Mouse (Mus musculus) brain, adult 2 months (tissue): Measurements from ENCODE around the gene Mlst8.
A peak's percentile ranks its signal among the peaks of the same experiment; 100 is the strongest.
"Not testable (repeated sequence)": the region's sequence is repeated elsewhere in the genome, so short reads cannot be mapped to it uniquely, and the experiment has no call there.

Source experiments
- DNase-seq: peaks from one replicate; pipeline ENCODE4 v3.0.0; 2011; ENCODE audit warnings: low read depth, low spot score

The Mlst8 gene

GRCm38 (mm10) chr17:24469910-24470602, 8.8 kb downstream of the Mlst8 start, which contains the start of the genes E4f1 and Pgp:
Gene E4f1 (minus strand): TSS chr17:24470313.
Gene Pgp (plus strand): TSS chr17:24470392.
- DNase-seq, result peak; percentile 100

GRCm38 (mm10) chr17:24469336-24469909, 9.5 kb downstream of the Mlst8 start:
- DNase-seq, result no peak

GRCm38 (mm10) chr17:24468636-24469246, 10.1 kb downstream of the Mlst8 start:
- DNase-seq, result no peak

DNA sequence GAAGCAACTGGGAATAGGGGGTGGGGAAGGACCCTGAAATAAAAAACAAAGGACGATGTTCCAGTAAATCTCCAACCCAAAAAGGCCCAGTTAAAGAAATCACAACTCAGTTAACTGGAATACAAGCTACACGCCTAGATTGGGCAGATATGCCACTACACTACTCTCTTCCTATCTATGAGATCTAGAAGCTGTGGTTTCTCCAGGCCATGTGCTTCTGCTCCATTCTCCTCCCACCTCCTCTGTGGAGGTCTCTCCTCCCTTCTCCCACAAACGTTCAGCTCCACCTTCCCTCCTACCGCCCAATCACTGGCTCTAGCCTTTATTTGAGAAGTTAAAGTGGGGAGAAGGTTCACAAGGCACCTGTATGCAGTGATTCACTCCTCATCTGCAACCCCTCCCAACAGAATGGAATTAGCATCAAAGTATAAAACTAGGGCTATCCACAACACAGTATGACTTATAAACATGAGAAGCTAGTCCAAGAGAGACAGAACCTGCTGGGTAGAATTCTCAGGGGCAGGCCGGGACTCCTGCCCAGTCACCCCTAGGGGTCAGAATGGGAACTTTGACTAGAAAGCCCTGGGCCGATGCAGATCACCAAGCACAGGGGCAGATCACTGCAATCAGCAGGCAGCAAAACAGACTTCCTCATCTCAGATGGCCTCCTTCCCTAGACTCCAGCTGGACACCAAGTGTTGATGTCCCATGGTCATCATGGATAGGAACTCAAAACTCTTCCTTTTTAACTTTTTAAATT, 15.3 kb downstream of the Mlst8 start:
- DNase-seq, result peak; percentile 37

DNA sequence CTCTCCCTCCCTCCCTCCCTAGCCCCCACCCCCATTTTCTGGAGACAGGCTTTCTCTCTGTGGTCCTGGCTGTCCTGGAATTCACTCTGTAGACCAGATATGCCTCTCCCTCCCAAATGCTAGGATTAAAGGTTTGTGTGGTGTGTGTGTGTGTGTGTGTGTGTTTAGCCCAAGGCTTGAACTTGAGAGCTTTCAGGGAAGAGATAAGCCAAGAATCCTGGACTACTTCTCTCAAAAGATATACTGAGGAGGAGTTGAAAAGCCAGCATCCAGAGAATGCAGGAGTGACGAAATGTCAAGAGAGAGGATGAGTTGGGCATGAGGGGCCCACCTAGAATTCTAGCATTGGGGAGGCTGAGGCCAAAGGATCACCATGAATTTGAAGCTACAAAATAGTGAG, 15.9 kb downstream of the Mlst8 start:
- no peak for DNase-seq

DNA sequence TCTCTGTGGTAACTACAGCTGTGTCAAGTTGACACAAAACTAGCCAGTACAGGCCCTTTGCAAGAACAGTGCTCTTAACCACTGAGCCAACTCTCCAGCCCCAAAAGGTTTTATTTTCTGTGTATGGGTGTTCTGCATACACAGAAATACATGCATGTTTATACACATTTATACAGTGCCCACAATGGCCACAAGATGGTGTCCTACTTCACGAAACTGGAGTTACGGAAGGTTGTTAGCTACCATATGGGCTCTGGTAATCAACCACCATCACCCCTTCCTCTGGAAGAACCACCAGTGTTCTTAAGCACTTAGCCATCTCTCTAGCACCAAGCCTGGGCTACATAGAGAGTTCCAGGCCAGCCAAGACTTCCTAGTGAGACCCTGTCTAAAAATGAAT, 17.3 kb downstream of the Mlst8 start:
- peak; percentile 59 for DNase-seq

- DNase-seq, result not testable (repeated sequence)
Observed at GRCm38 (mm10) chr17:24455523-24456206, 23.2 kb downstream of the Mlst8 start.

GRCm38 (mm10) chr17:24454756-24455522, 23.9 kb downstream of the Mlst8 start:
- DNase-seq, result peak; percentile 100

DNA sequence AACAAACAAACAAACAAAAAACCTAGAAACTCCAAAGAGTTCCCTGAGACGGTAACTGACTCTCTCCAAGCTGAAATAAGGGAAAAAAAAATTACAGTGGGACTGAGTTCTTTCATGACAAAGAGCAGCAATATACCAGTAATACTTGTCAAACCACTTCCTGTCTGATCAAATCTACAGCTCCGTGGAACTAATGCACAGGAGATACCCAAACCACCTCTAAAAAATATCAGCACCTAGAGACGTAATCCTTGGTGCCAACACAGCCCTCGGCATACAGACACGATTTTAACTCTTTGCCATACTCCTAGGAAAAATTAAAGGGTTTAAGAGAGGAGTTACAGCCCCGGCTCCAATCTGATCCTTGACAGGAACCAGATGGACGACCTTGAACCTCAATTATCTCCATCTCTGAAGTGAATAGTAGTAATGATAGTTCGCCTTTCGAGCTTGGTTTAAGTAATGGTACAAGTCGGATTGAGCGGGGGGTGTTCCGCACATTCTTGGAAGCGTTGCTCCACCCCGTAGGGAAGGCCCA, 24.6 kb downstream of the Mlst8 start:
- DNase-seq, result no peak

GRCm38 (mm10) chr17:24453372-24453771, 25.5 kb downstream of the Mlst8 start:
- no peak for DNase-seq

DNA sequence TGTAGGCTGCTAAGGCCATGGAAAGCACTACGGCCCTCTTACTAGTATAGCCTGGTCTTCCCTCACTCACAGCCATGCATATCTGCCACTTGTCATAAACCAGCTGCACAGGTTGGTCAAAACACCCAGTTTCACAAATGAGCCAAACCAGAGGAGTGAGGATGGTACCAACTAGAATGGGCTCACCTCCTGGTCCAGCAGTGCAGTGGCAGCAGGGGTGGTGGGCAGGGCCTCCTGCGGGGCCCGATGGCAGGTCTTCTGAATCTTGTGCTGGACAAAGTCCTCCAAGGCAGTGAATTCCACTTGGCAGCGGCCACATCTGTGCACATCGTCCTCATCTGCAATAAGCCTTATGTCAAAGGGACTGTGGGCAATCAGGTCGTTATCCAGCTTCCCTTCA, 27.7 kb downstream of the Mlst8 start:
- DNase-seq, result no peak

DNA sequence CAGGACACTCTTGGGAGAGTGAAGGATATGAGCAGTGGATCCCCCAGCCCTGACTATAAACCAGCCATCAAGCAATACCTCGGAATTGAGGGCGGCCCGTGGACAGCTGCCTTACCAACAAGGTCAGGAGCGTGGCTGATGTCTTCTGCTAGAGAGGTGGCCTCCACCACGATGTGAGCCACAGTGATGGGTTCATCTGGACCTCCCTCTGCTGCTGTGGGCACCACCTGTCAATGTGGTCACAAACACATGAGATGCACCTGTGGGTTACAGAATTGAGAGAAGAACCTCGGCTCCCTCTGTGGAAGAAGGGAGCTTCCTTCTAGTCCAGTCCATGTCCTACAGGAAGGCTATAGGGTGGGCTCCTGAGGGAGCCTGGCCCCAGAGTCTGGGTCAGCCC, 29.4 kb downstream of the Mlst8 start:
- no peak for DNase-seq

- DNase-seq, result no peak
Observed at GRCm38 (mm10) chr17:24446590-24446989, 32.3 kb downstream of the Mlst8 start.

GRCm38 (mm10) chr17:24443409-24443808, 35.5 kb downstream of the Mlst8 start:
- peak; percentile 79 for DNase-seq

GRCm38 (mm10) chr17:24442632-24443155, 36.2 kb downstream of the Mlst8 start, which contains the start of gene Dnase1l2:
Gene Dnase1l2 (minus strand): TSS chr17:24443105.
- DNase-seq, result peak; percentile 42

DNA sequence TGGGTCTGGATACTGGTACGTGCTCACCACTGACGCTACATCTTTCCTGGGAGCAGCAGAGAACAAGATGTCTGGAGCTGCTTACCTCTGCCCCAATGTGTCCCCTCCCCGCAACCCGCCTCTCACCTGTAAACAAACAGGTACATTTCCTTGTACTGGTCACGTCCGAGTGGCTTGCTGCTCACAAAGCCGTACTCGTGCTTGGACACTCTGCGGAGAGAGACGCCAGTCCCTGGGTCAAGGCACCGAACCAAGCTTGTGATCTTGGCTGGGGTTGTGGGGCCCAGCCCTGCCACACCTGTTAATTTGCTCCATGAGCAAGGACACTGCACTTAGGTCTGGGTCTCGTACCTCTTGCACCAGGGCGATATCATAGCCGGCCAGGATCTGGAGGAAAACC, 36.8 kb downstream of the Mlst8 start:
- no peak for DNase-seq

DNA sequence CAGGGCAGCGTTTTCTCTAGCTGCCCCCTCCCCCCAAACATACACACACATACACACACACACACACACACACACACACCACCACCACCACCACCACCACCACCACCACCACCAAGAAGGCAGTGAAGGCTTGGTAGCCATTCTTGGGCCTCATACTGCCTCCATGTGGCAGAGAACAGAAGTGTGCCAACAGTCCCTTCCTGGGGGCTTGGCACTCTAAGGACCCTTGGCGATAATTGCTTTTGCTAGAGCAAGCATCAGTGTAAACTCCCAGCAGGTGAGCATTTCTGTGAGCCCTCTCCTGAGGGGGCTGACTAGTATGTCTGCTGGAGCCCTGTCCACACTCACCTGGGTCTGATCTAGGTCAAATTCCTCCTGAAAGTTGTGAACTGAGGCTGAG, 37.7 kb downstream of the Mlst8 start:
- no peak for DNase-seq

- DNase-seq, result no peak
Observed at GRCm38 (mm10) chr17:24440377-24440776, 38.5 kb downstream of the Mlst8 start.

DNA sequence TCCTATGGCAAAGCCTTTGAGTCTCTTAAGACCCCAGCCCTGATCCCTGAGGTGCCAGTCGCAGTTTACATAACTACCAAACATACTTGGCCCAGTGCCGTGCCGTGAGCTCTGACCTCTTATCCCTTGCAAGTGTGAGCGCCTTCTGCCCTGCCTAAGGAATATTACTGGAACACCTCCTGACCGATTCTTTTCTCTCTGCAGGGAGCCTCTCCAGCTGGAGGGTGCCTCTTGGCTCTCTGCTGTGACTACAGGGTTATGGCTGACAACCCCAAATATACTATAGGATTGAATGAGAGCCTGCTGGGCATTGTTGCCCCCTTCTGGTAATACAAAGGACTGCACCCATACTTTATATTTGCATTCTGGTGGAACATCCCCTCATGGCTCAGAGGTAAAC, 41.9 kb downstream of the Mlst8 start:
- DNase-seq, result peak; percentile 55
